Mouse (Mus musculus): ENCODE data around the gene Mpp3.

The Mpp3 gene

GRCm38 (mm10) chr11:102028087-102028816, at the start of gene Mpp3:
Gene Mpp3, minus strand, starts transcription at chr11:102028461.
- no peak for DNase-seq (ENCODE audit: low spot score in 2 of 2)

- no peak for DNase-seq (ENCODE audit: low spot score in 2 of 2)
Observed at GRCm38 (mm10) chr11:102073722-102074121, 45.5 kb upstream of the Mpp3 start.

GRCm38 (mm10) chr11:102072729-102073128, 44.5 kb upstream of the Mpp3 start:
- no peak for DNase-seq (ENCODE audit: low spot score in 2 of 2)

GRCm38 (mm10) chr11:102070426-102070825, 42.2 kb upstream of the Mpp3 start:
- no peak for DNase-seq (ENCODE audit: low spot score in 2 of 2)

GRCm38 (mm10) chr11:102069633-102070032, 41.4 kb upstream of the Mpp3 start:
- no peak for DNase-seq (ENCODE audit: low spot score in 2 of 2)

GRCm38 (mm10) chr11:102068969-102069368, 40.7 kb upstream of the Mpp3 start:
- DNase-seq (ENCODE audit: low spot score in 2 of 2) = no peak

- DNase-seq (ENCODE audit: low spot score in 2 of 2) = no peak
Observed at GRCm38 (mm10) chr11:102063076-102063475, 34.8 kb upstream of the Mpp3 start.

GRCm38 (mm10) chr11:102061941-102062473, 33.7 kb upstream of the Mpp3 start:
- no peak for DNase-seq (ENCODE audit: low spot score in 2 of 2)

- DNase-seq (ENCODE audit: low spot score in 2 of 2) = peak; percentile 60 to 78
Observed at GRCm38 (mm10) chr11:102061236-102061940, 33.1 kb upstream of the Mpp3 start.

GRCm38 (mm10) chr11:102053847-102054246, 25.6 kb upstream of the Mpp3 start:
- DNase-seq (ENCODE audit: low spot score in 2 of 2) = no peak

GRCm38 (mm10) chr11:102053183-102053582, 24.9 kb upstream of the Mpp3 start:
- no peak for DNase-seq (ENCODE audit: low spot score in 2 of 2)

GRCm38 (mm10) chr11:102052697-102053096, 24.4 kb upstream of the Mpp3 start:
- no peak for DNase-seq (ENCODE audit: low spot score in 2 of 2)

- no peak for DNase-seq (ENCODE audit: low spot score in 2 of 2)
Observed at GRCm38 (mm10) chr11:102051954-102052353, 23.7 kb upstream of the Mpp3 start.

- DNase-seq (ENCODE audit: low spot score in 2 of 2) = no peak
Observed at GRCm38 (mm10) chr11:102051541-102051940, 23.3 kb upstream of the Mpp3 start.

- no peak for DNase-seq (ENCODE audit: low spot score in 2 of 2)
Observed at GRCm38 (mm10) chr11:102049875-102050482, 21.7 kb upstream of the Mpp3 start.

GRCm38 (mm10) chr11:102046607-102047006, 18.3 kb upstream of the Mpp3 start:
- no peak for DNase-seq (ENCODE audit: low spot score in 2 of 2)

GRCm38 (mm10) chr11:102044691-102045212, 16.5 kb upstream of the Mpp3 start:
- no peak for DNase-seq (ENCODE audit: low spot score in 2 of 2)

- no peak for DNase-seq (ENCODE audit: low spot score in 2 of 2)
Observed at GRCm38 (mm10) chr11:102043381-102043780, 15.1 kb upstream of the Mpp3 start.

GRCm38 (mm10) chr11:102042971-102043370, 14.7 kb upstream of the Mpp3 start:
- DNase-seq (ENCODE audit: low spot score in 2 of 2) = no peak

GRCm38 (mm10) chr11:102041350-102041949, 13.2 kb upstream of the Mpp3 start, which contains the start of gene Cd300lg:
Gene Cd300lg, plus strand, starts transcription at chr11:102041509.
- no peak for DNase-seq (ENCODE audit: low spot score in 2 of 2)

- DNase-seq (ENCODE audit: low spot score in 2 of 2) = no peak
Observed at GRCm38 (mm10) chr11:102040646-102041045, 12.4 kb upstream of the Mpp3 start.

- peak; percentile 39 to 65 for DNase-seq (ENCODE audit: low spot score in 2 of 2)
Observed at GRCm38 (mm10) chr11:102040138-102040524, 11.9 kb upstream of the Mpp3 start.
